Mouse (Mus musculus) adrenal gland, postnatal 4 days (tissue): ENCODE measurements at regions not wholly inside any gene's neighbourhood (a gene's known extent, or its start where the extent isn't known, plus 50 kb on each side); places are given as distances from the start of the nearest gene placed in this dataset.

Experiments
- DNase-seq, 2 experiments: peaks; one replicate each; pipeline ENCODE4 v3.0.0; 2021 to 2022; ENCODE audit warnings: low spot score in 2 of 2, mixed read lengths in 2 of 2

DNA sequence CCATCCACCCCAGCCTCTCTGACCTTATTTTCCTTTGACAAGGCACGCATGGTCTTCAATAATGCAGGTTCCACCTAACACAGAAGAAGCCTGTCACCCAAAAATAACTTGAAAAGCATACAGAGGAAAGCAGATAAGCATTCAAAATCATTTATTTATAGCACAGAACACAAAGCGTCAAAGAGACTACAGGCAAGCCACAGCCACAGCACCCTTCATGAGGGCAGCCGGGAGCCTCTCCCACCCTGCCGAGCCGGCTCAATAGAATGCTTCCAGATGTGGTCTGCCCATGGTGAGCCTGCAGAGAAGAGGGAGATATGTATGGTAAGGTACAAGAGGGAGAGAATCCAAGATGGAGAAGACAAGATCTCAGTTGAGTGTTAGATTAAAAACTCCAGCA is 76.7 kb upstream of the Kcnd3 start:
- DNase-seq = no peak

DNA sequence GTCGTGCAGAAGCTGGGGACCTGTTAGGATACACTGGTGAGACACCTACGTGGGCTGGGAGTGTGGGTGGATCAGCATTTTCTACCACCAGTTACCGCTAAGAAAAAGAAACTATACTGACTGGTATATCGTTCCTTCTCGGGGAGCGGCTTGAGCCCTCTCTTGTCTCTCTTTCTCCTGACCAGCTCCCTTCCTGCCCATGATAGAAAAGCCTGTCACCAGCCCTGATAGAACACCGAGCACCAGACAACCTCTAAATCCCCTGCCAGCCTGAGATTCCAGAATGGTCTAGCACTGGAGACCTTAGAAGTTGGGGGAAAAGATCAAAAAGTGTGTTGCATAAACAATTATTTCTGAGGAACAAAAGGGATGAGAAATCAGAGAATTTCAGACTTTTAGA is 76.3 kb upstream of the Kcnd3 start:
- no peak for DNase-seq

DNA sequence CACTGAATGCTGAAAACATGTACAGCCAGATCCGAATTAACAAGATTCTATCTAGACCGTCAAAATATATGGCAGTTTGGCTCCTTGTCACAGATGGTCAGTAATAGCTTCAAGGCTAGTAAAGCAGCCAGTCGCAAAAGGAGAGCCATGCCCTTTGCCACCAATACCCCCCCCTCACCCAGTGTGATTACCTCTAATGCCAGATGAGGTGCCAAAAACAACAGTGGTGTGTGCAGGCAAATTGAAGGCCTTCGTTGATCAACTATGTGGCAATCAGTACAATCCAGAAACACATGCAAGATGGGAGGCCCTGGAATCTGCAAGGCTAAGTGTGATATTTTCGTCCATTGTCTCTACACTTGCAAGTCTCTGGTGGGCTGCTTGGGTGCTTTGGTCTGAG is 75.8 kb upstream of the Kcnd3 start:
- no peak for DNase-seq

DNA sequence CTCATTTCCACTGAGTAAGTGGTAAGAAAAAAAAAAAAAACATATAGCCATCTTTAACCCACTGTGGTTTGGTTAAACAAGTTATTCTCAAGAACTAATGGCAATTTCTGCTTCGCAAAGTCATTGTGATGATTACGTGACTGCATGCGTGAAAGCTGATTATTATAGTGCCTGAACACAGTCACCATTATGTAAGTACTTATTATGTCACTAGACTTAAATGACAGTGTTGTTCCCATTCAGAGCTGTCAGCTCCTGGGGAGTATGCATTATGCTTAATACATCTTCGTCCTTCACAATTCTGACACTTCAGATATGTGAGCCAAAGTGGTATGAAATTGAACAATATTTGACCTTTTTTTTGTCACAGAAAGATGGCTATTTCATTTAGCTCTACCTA is 71.3 kb upstream of the Kcnd3 start:
- DNase-seq = no peak

DNA sequence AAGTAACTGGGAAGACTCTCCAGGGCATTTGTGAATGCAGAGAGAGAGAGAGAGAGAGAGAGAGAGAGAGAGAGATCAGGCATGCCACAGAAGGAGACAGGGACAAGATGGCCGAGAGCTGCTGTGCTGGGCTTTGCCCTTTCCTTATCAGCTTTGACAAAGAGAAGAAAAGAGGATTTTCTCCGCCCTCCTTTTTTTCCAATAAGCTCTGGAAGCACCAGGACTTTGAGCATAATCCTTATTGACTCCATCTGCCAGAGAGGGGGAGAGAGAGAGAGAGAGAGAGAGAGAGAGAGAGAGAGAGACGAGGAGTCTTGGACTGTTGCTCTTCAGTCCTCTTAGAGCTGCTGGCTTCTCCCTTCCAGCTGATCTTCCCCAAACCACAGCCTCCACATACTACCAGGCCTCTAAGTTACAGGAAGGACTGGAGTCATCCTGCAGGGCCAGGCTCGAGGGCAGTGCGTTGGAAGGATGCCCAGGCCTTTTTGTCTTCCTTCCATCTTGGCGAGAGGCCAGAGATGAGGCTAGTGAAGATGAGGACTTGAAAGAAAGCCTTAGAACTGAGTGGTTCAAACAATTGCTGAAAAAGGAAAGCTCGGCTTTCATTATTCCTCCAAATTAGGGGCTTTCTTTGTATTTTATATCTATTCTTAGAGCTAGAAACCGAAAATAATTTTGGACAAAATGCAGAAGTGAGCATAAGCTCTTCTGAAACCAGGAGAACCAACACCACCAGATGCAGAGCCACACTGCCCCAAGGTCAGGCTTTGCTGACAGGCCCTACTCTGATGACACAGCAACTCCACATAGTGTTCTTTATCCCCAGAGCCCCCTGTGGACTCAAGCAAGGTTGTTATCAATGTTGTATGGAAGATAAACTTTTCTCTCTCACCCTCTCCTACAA is 59.3 kb upstream of the Kcnd3 start:
- DNase-seq = peak; percentile 32 to 53
